Comparison of ENCODE assay signal across 14 mouse cellular contexts in the genomic region with DNA sequence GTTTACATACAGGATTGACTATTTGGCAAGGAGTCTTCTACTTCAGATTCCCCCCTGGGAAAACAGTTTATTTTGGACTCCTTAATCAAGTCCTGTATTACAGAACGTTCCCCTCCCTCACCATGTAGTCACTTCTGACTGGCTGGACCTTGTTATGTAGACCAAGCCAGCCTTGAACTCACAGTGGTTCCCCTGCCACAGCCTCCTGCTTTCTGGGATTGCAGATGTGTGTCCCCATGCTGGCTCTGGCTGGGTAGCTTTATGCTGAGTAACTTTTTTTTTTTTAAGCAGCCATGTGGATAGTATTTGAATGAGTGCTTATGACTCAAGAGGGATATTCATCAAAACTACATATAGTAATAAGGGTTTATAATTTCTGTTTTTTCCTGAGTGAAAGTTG.
"Had no signal": no experiment of that assay in that cellular context is flagged by ENCODE, and none has a peak within 500 bp of the region (broad histone marks: within the 10 kb centered on the region; RNA-seq: fewer than 3 reads in every experiment).

No protein-coding gene starts in this region.

- DNase-seq: lung, adult 18-20 months; lung, embryonic 14.5 days; lung, postnatal 10 days; lung, postnatal 4 days; midbrain, embryonic 14.5 days; right cerebral cortex, postnatal 14 days; thymus, adult 2 months; thymus, postnatal 25 days; thymus, postnatal 4 days had no signal

- H3K36me3 ChIP-seq: neural tube, embryonic 12.5 days; stomach, embryonic 15.5 days had no signal

- H3K9me3 ChIP-seq: stomach, embryonic 15.5 days had no signal

- H3K27me3 ChIP-seq: midbrain, embryonic 12.5 days; neural tube, embryonic 12.5 days; stomach, embryonic 15.5 days had no signal

- H3K4me3 ChIP-seq: midbrain, embryonic 10.5 days; midbrain, embryonic 12.5 days; neural tube, embryonic 12.5 days; stomach, embryonic 15.5 days had no signal

- H3K27ac ChIP-seq: midbrain, embryonic 12.5 days; neural tube, embryonic 12.5 days; stomach, postnatal 0 days had no signal

- H3K4me1 ChIP-seq: neural tube, embryonic 12.5 days; stomach, embryonic 15.5 days had no signal
